Mouse (Mus musculus): ENCODE results near the gene Kctd6. TPM values are rescaled to one million over a fixed set of nuclear protein-coding genes. Genes with fewer than 3 reads are reported as not detected.
"Not testable (repeated sequence)": the region's sequence is repeated elsewhere in the genome, so short reads cannot be mapped to it uniquely, and the experiment has no call there.

The Kctd6 gene
- total RNA-seq, 2 experiments from 2014 or later = 13.2 to 16.2 TPM

- DNase-seq (ENCODE audit: low spot score in 2 of 2) = no peak
Measured at GRCm38 (mm10) chr14:8246878-8247277, 32.9 kb downstream of the Kctd6 start.

DNA sequence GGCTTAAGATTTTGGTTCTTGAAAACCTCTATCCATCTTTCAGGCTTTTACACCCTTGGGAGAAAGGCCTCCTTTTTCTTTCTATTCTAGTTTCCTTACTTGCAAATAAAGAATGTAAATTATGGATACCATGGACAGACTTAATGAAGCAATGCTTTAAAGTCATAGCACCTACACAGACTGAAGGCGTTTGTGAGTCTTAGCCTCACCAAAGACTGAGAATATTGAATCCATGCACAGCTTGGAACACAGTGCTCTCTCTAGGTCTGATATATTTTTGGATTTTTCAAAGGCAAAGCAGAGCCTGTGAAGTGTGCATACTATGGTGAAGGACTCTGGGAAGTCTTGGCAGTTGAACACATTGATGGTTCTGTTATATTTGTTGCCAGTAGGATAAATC, 35.3 kb downstream of the Kctd6 start:
- no peak for DNase-seq (ENCODE audit: low spot score in 2 of 2)

- DNase-seq (ENCODE audit: low spot score in 2 of 2) = no peak
Measured at GRCm38 (mm10) chr14:8250141-8250871, 36.4 kb downstream of the Kctd6 start.

DNA sequence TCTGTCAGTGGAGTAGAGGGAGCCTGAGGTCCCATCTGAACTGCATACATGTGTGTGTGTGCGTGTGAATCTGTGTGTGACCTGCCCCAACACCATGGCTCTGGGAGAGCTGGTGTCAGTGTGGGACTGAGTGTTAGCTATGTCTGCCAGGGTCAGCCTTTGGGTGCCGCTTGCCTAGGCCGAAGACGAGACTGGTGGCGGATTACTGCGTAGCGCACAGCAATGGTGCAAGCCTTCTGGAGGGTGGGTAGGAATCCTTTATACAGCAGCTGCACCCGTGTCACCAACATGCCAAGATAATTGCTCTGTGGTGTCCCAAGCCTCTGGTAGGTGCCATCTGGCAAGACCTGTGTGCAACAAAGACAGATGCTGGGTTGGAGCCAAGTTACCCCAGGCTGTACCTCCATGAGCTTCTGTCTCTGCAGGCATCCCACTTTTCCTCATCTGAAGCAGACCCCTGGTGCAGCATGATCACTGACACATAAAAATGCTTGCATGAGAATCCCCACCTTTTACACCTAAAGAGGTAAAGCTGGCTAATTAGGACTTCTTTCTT, 37.5 kb downstream of the Kctd6 start:
- no peak for DNase-seq (ENCODE audit: low spot score in 2 of 2)

DNA sequence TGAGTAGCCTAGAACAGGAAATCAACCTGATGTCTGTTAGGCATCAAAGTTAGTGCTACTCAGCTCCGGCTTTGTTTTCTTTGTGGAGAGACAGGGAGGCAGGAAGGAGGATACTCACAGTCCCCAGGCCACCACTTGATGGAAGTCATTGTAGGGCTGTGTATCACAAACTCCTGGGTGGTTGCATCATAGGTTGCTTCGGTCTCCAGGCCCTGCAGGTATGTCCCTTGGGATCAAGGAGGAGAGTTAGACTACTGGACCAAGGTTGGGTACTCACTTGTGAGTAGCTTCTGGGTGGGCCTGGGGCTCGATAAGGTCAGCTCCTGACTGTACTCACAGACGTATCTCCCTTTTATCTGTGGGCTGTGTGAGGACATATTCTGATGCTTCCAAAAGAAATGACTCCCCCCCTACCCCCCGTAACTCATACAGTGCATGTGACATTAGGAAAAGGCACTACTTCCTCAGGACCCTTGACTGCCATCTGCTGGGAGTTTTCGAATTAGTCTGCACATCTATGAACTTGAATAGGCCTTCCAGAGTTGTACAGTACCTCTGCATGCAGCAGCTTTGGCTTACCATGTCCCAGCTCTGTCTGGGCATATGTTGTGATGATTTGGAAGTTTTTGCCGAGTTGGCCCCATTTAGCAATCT, 41.3 kb downstream of the Kctd6 start:
- DNase-seq (ENCODE audit: low spot score in 2 of 2) = peak; percentile 18 to 46

- DNase-seq (ENCODE audit: low spot score in 2 of 2) = no peak
Measured at GRCm38 (mm10) chr14:8256072-8256471, 42.1 kb downstream of the Kctd6 start.

DNA sequence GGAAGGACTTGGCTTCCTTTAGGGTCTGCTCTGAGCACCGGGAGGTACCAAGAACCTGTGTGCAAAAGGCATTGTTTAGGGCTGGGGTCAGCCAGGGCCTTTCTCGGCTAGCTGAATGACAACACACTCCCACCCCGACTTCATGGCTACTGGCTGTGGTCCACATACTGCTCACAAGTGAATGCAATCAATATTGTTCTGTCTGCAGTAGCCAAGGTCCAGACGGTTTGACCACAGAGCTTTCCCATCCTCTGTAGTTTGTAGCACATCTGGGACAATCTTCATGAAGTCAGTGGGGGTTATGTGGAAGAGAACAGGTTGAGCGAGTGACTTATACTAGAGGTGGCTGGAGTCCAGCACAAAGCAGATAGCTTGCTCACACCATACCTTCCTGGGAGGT, 42.9 kb downstream of the Kctd6 start:
- DNase-seq (ENCODE audit: low spot score in 2 of 2) = no peak

DNA sequence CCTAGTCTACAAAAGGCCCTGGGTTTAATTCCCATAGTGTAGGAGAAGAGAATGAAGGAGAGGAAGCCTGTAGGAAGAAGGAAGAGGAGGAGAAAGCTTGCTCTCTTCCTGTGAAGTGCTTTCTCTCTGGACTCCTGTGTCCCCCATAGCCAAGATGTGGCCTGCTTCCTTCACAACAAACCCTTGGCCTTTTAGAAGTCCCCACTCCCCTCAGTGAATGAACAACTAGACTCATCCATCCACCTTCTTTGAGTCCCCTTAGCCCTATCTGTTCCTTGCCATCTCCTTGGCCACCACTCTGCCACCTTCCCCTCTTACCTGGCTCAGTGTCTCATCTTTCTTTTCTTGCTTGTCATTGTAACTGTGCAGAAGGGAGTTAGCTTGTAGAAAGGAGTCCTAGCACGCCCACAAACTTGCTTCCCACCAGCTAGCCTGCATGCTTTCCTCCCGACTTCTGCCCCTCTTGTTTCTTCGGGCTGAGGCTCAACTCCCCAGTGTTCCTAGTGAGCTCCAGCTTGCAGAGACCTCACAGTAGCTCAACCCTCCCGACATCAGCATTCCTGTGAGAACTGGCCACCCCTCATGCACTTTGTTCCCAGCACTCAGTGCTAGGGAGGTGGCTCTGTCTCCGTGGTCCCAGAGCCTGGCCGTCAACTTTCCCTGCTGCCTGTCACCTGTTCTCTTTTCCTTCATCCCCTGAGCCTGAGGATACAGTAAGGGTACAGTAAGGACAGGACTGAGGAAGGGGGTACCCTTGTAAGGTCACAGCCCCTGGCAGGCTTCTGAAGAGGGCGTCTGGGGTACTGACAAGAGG, 43.8 kb downstream of the Kctd6 start:
- DNase-seq (ENCODE audit: low spot score in 2 of 2) = no peak

DNA sequence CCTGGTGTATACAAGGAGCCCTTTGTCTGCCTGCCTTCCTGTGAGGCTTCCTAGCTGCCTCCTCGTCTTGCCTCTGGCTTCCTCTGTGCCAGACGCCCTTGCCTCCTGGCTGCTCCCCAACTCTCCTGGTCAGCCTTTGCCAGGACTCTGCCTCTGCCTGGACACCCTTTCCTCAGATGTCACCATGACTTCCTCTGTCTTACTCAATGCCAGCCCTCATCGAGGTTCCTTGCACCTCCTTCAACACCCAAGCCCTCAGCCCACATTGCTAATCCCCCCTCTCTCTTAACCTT, 44.3 kb downstream of the Kctd6 start:
- no peak for DNase-seq (ENCODE audit: low spot score in 2 of 2)

DNA sequence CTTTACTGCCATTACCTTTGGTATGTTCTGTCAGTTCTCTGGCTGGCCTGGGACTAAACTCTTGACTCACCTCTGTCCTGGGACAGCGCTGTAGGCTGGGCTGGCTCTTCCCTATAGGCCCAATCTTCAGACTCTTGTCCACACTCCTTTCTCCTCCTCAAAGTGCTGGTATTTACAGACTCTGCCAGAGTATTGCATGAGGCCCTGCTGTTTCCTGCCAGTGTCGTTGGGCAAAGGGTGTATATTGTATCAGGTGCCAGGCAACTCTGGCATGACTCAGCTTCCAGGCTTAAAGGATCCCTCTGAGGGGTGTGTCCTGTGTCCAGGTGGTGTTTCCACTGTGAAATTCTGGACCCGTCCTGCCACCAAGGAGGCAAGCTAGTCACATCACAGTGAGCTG, 44.8 kb downstream of the Kctd6 start:
- DNase-seq (ENCODE audit: low spot score in 2 of 2) = no peak

GRCm38 (mm10) chr14:8259166-8259565, 45.2 kb downstream of the Kctd6 start, which contains the start of gene Acox2:
Gene Acox2, minus strand, starts transcription at chr14:8259353.
- no peak for DNase-seq (ENCODE audit: low spot score in 2 of 2)

DNA sequence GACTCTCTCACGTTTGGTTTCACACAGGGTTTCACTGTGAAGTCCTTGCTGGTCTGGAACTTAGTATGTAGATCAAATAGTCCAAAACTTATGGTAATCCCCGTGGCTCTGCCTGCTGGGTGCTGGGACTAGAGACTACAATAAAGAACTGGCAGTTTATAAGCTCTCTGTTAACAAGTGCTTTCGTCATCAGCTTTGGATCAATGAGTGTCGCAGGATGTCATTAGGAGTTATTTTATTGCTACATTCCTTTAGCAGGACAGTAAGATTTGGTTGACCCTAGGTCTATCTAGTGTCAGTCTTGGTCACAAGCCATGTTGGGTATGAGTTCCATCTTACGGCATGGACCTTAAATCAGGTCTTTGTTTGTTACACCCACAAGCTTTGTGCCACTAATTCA, 46.3 kb downstream of the Kctd6 start:
- DNase-seq (ENCODE audit: low spot score in 2 of 2) = no peak

DNA sequence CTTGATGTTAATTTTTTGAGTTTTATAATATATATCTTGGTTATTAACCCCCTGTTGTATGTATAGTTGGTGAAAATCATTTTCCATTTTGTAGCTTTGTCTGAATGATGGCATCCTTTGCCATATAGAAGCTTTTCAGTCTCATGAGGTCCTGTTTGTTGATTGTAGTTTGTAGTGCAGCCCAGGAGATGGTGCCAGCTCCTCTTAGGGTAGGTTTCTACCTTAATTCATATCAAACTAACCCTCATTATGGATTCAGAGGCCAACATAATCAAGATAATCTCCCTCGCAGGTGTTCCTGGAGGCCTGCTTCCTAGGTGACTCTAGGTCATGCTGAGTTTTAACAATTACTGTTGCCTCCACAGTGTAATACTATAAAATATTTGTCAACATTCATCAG, 48.3 kb downstream of the Kctd6 start:
- DNase-seq (ENCODE audit: low spot score in 2 of 2) = no peak

- no peak for DNase-seq (ENCODE audit: low spot score in 2 of 2)
Measured at GRCm38 (mm10) chr14:8264378-8264777, 50.4 kb downstream of the Kctd6 start.

GRCm38 (mm10) chr14:8271281-8271680, 57.3 kb downstream of the Kctd6 start:
- DNase-seq (ENCODE audit: low spot score in 2 of 2) = not testable (repeated sequence)

Other genes with a start within 250 kb of the Kctd6 start
- gene Dnase1l3, start 219.6 kb upstream of the Kctd6 start, total RNA-seq (2021) = under 1 TPM; 0.45 to 0.70 TPM
- gene Abhd6, start 211.2 kb upstream of the Kctd6 start, total RNA-seq (2021) = 10 to 100 TPM; 51.9 to 92.9 TPM
- 10 to 100 TPM; 37.5 to 48.9 TPM for gene Rpp14, start 133.8 kb upstream of the Kctd6 start, total RNA-seq (2021)
- gene Pxk, start 115.9 kb upstream of the Kctd6 start, total RNA-seq (2021) = 10 to 100 TPM; 73.3 to 86.3 TPM
- gene Pdhb, start 41.1 kb upstream of the Kctd6 start, total RNA-seq (2021) = 100 to 1,000 TPM; 377 to 745 TPM
- 1 to 10 TPM in 1 of 2 experiments, under 1 TPM in 1; 0.23 to 1.7 TPM for gene Acox2, start 45.2 kb downstream of the Kctd6 start, total RNA-seq (2021)
- 1 to 10 TPM; 7.4 to 8.0 TPM for gene Fam107a, start 103.9 kb downstream of the Kctd6 start, total RNA-seq (2021)
- not detected for gene Oit1, start 164.6 kb downstream of the Kctd6 start, total RNA-seq (2021)